Mouse (Mus musculus): ENCODE measurements around the gene Ttll5.

DNA sequence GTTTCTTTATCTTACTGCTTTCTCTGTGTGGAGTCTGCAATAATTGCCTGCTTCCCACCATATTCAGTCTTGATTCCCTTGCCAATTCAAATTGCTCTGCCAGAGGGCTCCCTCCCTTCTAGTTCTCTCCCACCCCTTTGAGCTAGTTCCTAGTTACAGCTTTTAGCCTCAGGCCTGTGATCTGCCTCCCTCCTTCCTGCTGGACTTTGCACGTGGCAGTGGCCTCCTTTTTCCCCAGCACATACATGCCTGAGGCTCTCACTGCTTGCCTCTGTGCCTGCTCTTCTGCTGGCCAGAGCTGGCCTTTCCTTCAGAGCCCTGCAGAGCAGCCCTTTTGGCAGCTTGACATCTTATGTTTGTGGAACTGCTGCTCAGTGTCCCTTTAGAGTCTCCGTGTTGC, 38.1 kb downstream of the Ttll5 start:
- TF ChIP-seq TAL1 (IDR thresholded peaks at IDR 0.05; ENCODE audit: low read length) (no peak), GATA1 (IDR thresholded peaks at IDR 0.05; ENCODE audit: low read length) (no peak)

Data from erythroblast, embryonic 14.5 days (primary cell).